Comparison of ENCODE assay signal across 14 mouse cellular contexts in the genomic region with DNA sequence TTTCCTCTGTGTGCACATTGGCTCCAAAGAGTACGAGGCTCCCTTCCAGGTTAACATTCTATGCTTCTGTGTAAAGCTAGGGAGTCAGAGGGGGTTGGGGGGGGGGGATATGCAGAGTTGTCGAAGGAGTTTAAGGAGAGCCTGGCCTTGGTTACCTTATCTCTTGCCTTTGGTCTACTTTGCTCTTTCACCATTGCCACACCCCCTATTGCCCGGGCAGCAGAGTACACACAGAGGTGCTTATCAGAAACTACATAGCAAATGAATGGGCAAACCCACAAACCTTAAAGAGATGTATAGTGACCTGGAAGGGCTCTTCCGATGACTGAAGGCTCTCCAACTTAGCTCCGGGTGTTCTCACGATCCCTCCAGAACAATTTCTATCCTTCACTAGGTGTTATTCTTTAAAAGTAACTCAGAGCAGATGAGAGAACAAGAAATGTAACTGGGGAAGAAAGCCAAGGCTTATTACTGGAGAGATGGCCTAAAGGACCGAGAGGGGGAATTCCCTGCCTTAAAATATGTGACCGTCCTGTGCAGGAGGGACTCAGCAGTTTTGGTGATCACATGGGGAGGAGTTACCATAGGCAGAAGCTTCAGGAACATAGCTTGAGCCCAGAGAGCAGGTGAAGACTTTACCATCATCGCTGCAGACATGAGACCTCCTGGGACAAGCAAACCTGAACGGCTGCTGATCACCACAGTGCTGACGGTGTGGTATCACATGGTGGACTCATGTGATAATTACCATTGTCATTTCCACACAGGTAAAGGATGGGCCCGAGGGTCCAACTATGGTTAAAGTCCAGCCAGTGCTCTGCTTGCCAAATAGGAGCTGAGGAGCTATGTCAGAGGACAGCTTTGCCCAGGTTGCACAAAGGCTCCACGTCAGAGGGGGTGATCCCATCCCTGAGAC. TPM values are rescaled to one million over a fixed set of nuclear protein-coding genes. Genes with fewer than 3 reads are reported as not detected.
A peak's percentile ranks its signal among the peaks of the same experiment; 100 is the strongest.
DNase-seq lines count a peak whose midpoint lies in the region; ATAC-seq and TF ChIP-seq lines count a peak whose summit lies in the region.
"Had no signal": no experiment of that assay in that cellular context is flagged by ENCODE, and none has a peak within 500 bp of the region (broad histone marks: within the 10 kb centered on the region; RNA-seq: fewer than 3 reads in every experiment).

No protein-coding gene starts in this region.

- no peaks in the 10 kb centered on the region for H3K36me3 ChIP-seq in midbrain, embryonic 13.5 days
- no peaks in the 10 kb centered on the region for H3K36me3 ChIP-seq in midbrain, embryonic 10.5 days
- H3K36me3 ChIP-seq in intestine, embryonic 16.5 days (ENCODE audit: control insufficient read depth, insufficient read depth, low read length) = no peaks in the 10 kb centered on the region
- H3K36me3 ChIP-seq in liver, postnatal 0 days (replicated peaks; ENCODE audit: insufficient read depth, low read length) = no peaks in the 10 kb centered on the region
- H3K36me3 ChIP-seq in stomach, postnatal 0 days (ENCODE audit: control insufficient read depth, insufficient read depth, low read length) = no peaks in the 10 kb centered on the region
- H3K36me3 ChIP-seq: embryonic facial prominence, embryonic 12.5 days; hindbrain, embryonic 15.5 days; liver, embryonic 15.5 days had no signal

- no peak for DNase-seq in midbrain, embryonic 10.5 days (ENCODE audit: low spot score)
- peak; percentile 20 for DNase-seq in liver, postnatal 0 days
- peak; percentile 85 for DNase-seq in stomach, postnatal 0 days (ENCODE audit: low spot score)
- no peak for DNase-seq in embryo, embryonic 11 days

- H3K9me3 ChIP-seq in midbrain, embryonic 13.5 days = no peaks in the 10 kb centered on the region
- H3K9me3 ChIP-seq in midbrain, embryonic 10.5 days (replicated peaks) = no peaks in the 10 kb centered on the region
- H3K9me3 ChIP-seq in intestine, embryonic 16.5 days (ENCODE audit: control insufficient read depth, low read length) = no peaks in the 10 kb centered on the region
- H3K9me3 ChIP-seq in liver, postnatal 0 days (ENCODE audit: low read length) = no peaks in the 10 kb centered on the region
- H3K9me3 ChIP-seq in stomach, postnatal 0 days (ENCODE audit: control insufficient read depth, low read length) = no peaks in the 10 kb centered on the region
- H3K9me3 ChIP-seq: embryonic facial prominence, embryonic 12.5 days; hindbrain, embryonic 15.5 days; liver, embryonic 15.5 days had no signal

- 0 out of 2 replicates have a peak, but pooled peaks have one; percentile 11 for ATAC-seq in midbrain, embryonic 13.5 days
- peak; percentile 89 for ATAC-seq in intestine, embryonic 16.5 days
- ATAC-seq in liver, postnatal 0 days = peak; percentile 49
- peak; percentile 93 for ATAC-seq in stomach, postnatal 0 days (ENCODE audit: low FRiP score, low TSS enrichment)
- no peak for ATAC-seq in granulocyte monocyte progenitor cell, adult 5-6 weeks (replicated peaks; ENCODE audit: poor library complexity, severe bottlenecking)
- ATAC-seq: forebrain, embryonic 16.5 days; midbrain, embryonic 16.5 days had no signal

- no peak for TF ChIP-seq CTCF in liver, postnatal 0 days (IDR thresholded peaks at IDR 0.05; ENCODE audit: low read depth)
- TF ChIP-seq CTCF in stomach, postnatal 0 days (IDR thresholded peaks at IDR 0.05; ENCODE audit: low read depth) = 0 out of 2 replicates have a peak, but pooled peaks have one; percentile 6

- no peak overlapping the region for H3K4me2 ChIP-seq in midbrain, embryonic 13.5 days (replicated peaks)
- no peak overlapping the region for H3K4me2 ChIP-seq in intestine, embryonic 16.5 days (ENCODE audit: low read depth, low read length)
- H3K4me2 ChIP-seq in liver, postnatal 0 days (ENCODE audit: low read depth, low read length) = no peak overlapping the region
- no peak overlapping the region for H3K4me2 ChIP-seq in stomach, postnatal 0 days (replicated peaks; ENCODE audit: low read depth)
- H3K4me2 ChIP-seq: embryonic facial prominence, embryonic 12.5 days; hindbrain, embryonic 15.5 days; liver, embryonic 15.5 days had no signal

- H3K27ac ChIP-seq in midbrain, embryonic 13.5 days = no peak overlapping the region
- no peak overlapping the region for H3K27ac ChIP-seq in midbrain, embryonic 10.5 days (replicated peaks)
- H3K27ac ChIP-seq in intestine, embryonic 16.5 days (ENCODE audit: low read length) = no peak overlapping the region; the same call in 1 of the 2 replicates
- H3K27ac ChIP-seq in liver, postnatal 0 days (ENCODE audit: low read depth) = no peak overlapping the region
- peak overlapping the region; percentile 71 for H3K27ac ChIP-seq in stomach, postnatal 0 days (replicated peaks)
- H3K27ac ChIP-seq: embryonic facial prominence, embryonic 12.5 days; hindbrain, embryonic 15.5 days; left cerebral cortex, adult 2 months; liver, embryonic 15.5 days; macrophage had no signal

- H3K4me1 ChIP-seq in midbrain, embryonic 13.5 days (replicated peaks) = no peaks in the 10 kb centered on the region; the same call in 1 of the 2 replicates
- H3K4me1 ChIP-seq in midbrain, embryonic 10.5 days = no peaks in the 10 kb centered on the region
- H3K4me1 ChIP-seq in intestine, embryonic 16.5 days (ENCODE audit: control insufficient read depth, insufficient read depth, low read length) = 0 out of 2 replicates have a peak, but pooled peaks cover 5% of the 10 kb centered on the region
- no peaks in the 10 kb centered on the region for H3K4me1 ChIP-seq in liver, postnatal 0 days (ENCODE audit: insufficient read depth)
- no peaks in the 10 kb centered on the region for H3K4me1 ChIP-seq in stomach, postnatal 0 days (replicated peaks; ENCODE audit: control insufficient read depth, insufficient read depth)
- H3K4me1 ChIP-seq: hindbrain, embryonic 15.5 days had no signal

- no peak overlapping the region for H3K9ac ChIP-seq in midbrain, embryonic 13.5 days (replicated peaks)
- H3K9ac ChIP-seq in intestine, embryonic 16.5 days (ENCODE audit: low read depth, low read length) = no peak overlapping the region
- H3K9ac ChIP-seq in liver, postnatal 0 days (replicated peaks) = no peak overlapping the region
- H3K9ac ChIP-seq in stomach, postnatal 0 days (ENCODE audit: low read length) = no peak overlapping the region
- H3K9ac ChIP-seq: embryonic facial prominence, embryonic 12.5 days; hindbrain, embryonic 15.5 days; liver, embryonic 15.5 days had no signal

- no peak overlapping the region for H3K4me3 ChIP-seq in midbrain, embryonic 13.5 days (replicated peaks)
- no peak overlapping the region for H3K4me3 ChIP-seq in midbrain, embryonic 10.5 days
- H3K4me3 ChIP-seq in intestine, embryonic 16.5 days (ENCODE audit: low read length) = no peak overlapping the region
- no peak overlapping the region for H3K4me3 ChIP-seq in liver, postnatal 0 days (ENCODE audit: low read depth, low read length)
- H3K4me3 ChIP-seq in stomach, postnatal 0 days (ENCODE audit: low read depth, low read length) = no peak overlapping the region
- H3K4me3 ChIP-seq: embryonic facial prominence, embryonic 12.5 days; hindbrain, embryonic 15.5 days; left cerebral cortex, adult 2 months; liver, embryonic 15.5 days had no signal

- WGBS in midbrain, embryonic 13.5 days = 89% methylated on average over 13 of the region's 13 CpGs
- WGBS in midbrain, embryonic 10.5 days = 93% methylated on average over 13 of the region's 13 CpGs
- 66% methylated on average over 13 of the region's 13 CpGs for WGBS in intestine, embryonic 16.5 days
- WGBS in liver, postnatal 0 days (ENCODE audit: insufficient replicate concordance) = 60% methylated on average over 13 of the region's 13 CpGs
- 70% methylated on average over 13 of the region's 13 CpGs for WGBS in stomach, postnatal 0 days

- no peak for TF ChIP-seq EP300 in liver, postnatal 0 days (IDR thresholded peaks at IDR 0.05; ENCODE audit: low read depth)
- TF ChIP-seq EP300 in stomach, postnatal 0 days (optimal IDR thresholded peaks at IDR 0.05) = no peak

- no peaks in the 10 kb centered on the region for H3K27me3 ChIP-seq in midbrain, embryonic 13.5 days
- H3K27me3 ChIP-seq in midbrain, embryonic 10.5 days (ENCODE audit: low read depth, poor library complexity, severe bottlenecking) = no peaks in the 10 kb centered on the region
- H3K27me3 ChIP-seq in intestine, embryonic 16.5 days (replicated peaks; ENCODE audit: control insufficient read depth, insufficient read depth, low read length) = no peaks in the 10 kb centered on the region
- H3K27me3 ChIP-seq in liver, postnatal 0 days (ENCODE audit: insufficient read depth, low read length) = no peaks in the 10 kb centered on the region
- no peaks in the 10 kb centered on the region for H3K27me3 ChIP-seq in stomach, postnatal 0 days (ENCODE audit: control insufficient read depth, insufficient read depth, low read length)
- H3K27me3 ChIP-seq: embryonic facial prominence, embryonic 12.5 days; hindbrain, embryonic 15.5 days; liver, embryonic 15.5 days had no signal

RNA-seq across cellular contexts. Expression of a gene that starts 14.5 kb away (rescaled TPM):
- polyA plus RNA-seq in midbrain, embryonic 13.5 days (2015; fragmentation: Nextera tagmentation; extraction: Ambion mirVana) = 0.40 and 0.54 TPM in 2 replicates
- polyA plus RNA-seq in midbrain, embryonic 10.5 days (2016; fragmentation: Nextera tagmentation; extraction: Ambion mirVana) = 0.38 and 1.2 TPM in 2 replicates
- 1.0 and 1.5 TPM in 2 replicates for polyA plus RNA-seq in intestine, embryonic 16.5 days (2015; fragmentation: Nextera tagmentation; extraction: Ambion mirVana)
- 0.09 and 0.21 TPM in 2 replicates for polyA plus RNA-seq in liver, postnatal 0 days (2015; fragmentation: Nextera tagmentation; extraction: Ambion mirVana)
- polyA plus RNA-seq in stomach, postnatal 0 days (2015; fragmentation: Nextera tagmentation; extraction: Ambion mirVana) = 1.1 and 1.2 TPM in 2 replicates
- not detected in 2 replicates for total RNA-seq in granulocyte monocyte progenitor cell, adult 5-6 weeks (2014; fragmentation: Nextera tagmentation)
- total RNA-seq in granulocyte monocyte progenitor cell, adult 5-6 weeks (2017) = 0.04 TPM in 1 of 2 replicates, not detected in the other
- polyA plus RNA-seq: macrophage had no signal

RNA-seq across cellular contexts. Expression of a gene that starts 32.5 kb away (rescaled TPM):
- 7.8 and 9.0 TPM in 2 replicates for polyA plus RNA-seq in midbrain, embryonic 13.5 days (2015; fragmentation: Nextera tagmentation; extraction: Ambion mirVana)
- 12.6 and 13.5 TPM in 2 replicates for polyA plus RNA-seq in midbrain, embryonic 10.5 days (2016; fragmentation: Nextera tagmentation; extraction: Ambion mirVana)
- 67.7 and 77.3 TPM in 2 replicates for polyA plus RNA-seq in intestine, embryonic 16.5 days (2015; fragmentation: Nextera tagmentation; extraction: Ambion mirVana)
- 61.4 and 63.2 TPM in 2 replicates for polyA plus RNA-seq in liver, postnatal 0 days (2015; fragmentation: Nextera tagmentation; extraction: Ambion mirVana)
- polyA plus RNA-seq in stomach, postnatal 0 days (2015; fragmentation: Nextera tagmentation; extraction: Ambion mirVana) = 33.8 and 34.1 TPM in 2 replicates
- total RNA-seq in granulocyte monocyte progenitor cell, adult 5-6 weeks (2014; fragmentation: Nextera tagmentation) = 9.7 and 17.4 TPM in 2 replicates
- total RNA-seq in granulocyte monocyte progenitor cell, adult 5-6 weeks (2017) = 8.5 and 10.7 TPM in 2 replicates

Comparison
In these comparisons a context has a peak if more than half of its experiments do, and no peak if none do; other contexts are left out.
1. DNase-seq: peak in liver, postnatal 0 days (single experiment) and stomach, postnatal 0 days (single experiment); none in midbrain, embryonic 10.5 days (single experiment) and embryo, embryonic 11 days (single experiment).